Mouse (Mus musculus): Measurements from ENCODE around the gene Dnajc25. TPM values are rescaled to one million over a fixed set of nuclear protein-coding genes. Genes with fewer than 3 reads are reported as not detected.

Gene Dnajc25
- 7.1 and 8.0 TPM in 2 replicates for polyA plus RNA-seq (2012)

DNA sequence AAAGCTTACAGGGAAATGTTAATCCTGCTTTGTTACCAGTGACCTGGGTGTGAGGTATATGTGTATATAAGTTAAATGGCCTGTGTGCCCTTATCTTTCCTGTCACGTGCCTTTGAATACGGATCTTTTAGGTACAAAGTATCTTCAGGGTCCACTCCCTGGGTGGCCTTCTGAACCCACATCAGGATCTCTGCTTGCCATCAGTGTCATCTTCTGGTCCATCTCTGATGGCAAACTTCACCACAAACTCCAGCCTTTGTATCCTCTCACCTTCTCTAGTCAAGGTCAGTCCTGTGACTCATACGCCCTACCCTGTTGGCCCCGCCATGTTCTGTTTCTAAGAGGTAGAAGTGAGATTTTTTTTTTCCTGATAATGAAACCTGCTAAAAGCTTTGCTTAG, at the start of gene Dnajc25:
Dnajc25 (plus strand) TSS at position 301 of the 400 bp plus-strand sequence.

DNA sequence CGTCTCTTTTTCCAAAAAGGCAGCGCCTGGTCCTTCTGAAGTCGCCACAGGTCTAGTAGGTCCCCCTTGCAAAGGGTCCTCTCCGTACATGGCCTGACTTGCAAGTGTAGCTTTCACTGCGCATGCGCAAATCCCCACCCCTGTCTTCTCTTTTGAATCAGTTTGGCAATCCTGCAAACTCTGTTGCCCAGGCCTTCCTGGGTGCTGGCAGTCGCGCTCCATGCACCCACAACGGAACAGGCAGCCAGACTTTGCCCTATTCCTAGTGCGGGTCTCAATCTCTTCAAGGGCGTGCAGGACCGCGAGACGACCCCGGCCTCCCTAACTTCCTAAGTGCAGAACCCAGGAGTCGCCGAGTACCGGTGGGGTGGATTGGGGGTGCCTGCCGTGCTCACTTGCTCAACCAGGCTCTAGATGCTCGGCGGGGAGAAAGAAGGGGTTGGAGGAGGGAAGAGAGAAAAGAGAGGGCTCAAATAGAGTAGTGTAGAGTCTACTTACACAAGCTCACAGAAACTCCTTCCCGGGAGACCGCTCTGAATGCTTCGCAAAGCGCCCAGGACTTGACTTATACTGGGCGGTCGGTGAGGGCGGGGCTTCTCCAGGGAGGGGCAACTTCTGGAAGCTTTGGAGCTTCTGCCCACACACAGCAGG, 8.2 kb upstream of the Dnajc25 start, which contains the start of gene Ptgr1:
Ptgr1 (minus strand) TSS at position 580 of the 651 bp plus-strand sequence.

DNA sequence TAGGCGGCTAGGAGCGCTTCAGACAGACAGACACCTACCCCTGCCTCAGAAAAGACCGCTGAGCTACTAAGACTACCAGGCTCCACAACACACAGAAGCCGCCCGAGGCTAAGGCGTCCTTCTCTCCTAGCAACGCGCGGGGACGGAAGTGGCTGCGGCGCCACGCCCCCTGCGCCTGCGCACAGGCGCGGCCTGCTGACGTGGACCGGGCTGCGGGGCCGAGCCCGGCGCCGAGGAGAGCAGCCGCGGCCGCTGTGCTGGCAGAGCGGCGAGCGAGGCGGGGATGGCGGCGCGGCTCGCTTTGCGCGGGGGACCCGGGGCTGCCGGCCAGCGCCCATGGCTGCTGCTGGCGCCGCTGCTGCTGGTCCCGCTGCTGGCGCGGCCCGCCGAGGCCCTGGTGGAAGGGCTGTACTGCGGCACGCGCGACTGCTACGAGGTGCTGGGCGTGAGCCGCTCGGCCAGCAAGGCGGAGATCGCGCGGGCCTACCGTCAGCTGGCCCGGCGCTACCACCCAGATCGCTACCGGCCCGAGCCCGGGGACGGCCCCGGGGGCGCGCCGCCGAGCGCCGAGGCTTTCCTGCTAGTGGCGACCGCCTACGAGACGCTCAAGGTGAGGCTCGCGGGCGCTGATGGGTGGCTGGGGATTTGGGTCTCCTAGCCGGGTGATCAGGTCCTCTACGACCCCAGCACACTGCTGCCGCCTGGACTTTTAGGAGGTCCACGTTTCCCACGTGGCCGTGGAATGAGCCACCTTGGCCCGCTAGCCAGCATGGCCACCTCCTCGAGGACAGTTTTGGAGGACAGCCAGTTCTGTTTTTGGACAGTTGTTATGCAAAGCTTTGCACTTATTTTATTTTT, 8.3 kb downstream of the Dnajc25 start, which contains the start of gene Gm20503:
Gm20503 (plus strand) TSS at position 263 of the 858 bp plus-strand sequence.

GRCm38 (mm10) chr4:59034918-59035785, 40.3 kb downstream of the Dnajc25 start, which contains the start of gene Gng10:
Gene Gng10 (plus strand): TSS chr4:59035088.

Other genes with a start within 250 kb of the Dnajc25 start
- not detected in 2 replicates for gene Olfr267, start 207.3 kb upstream of the Dnajc25 start, polyA plus RNA-seq (2012)
- gene Ecpas, start 82.3 kb upstream of the Dnajc25 start, polyA plus RNA-seq (2012): 18.6 and 18.9 TPM in 2 replicates
- gene Zkscan16, start 51.4 kb upstream of the Dnajc25 start, polyA plus RNA-seq (2012): not detected in 2 replicates
- gene Ptgr1, start 7.9 kb upstream of the Dnajc25 start, polyA plus RNA-seq (2012): 1.9 and 3.7 TPM in 2 replicates
- not detected in 2 replicates for gene Gm20503, start 8.1 kb downstream of the Dnajc25 start, polyA plus RNA-seq (2012)
- gene Gng10, start 40.0 kb downstream of the Dnajc25 start, polyA plus RNA-seq (2012): 25.9 and 33.7 TPM in 2 replicates
- not detected in 2 replicates for gene AI481877, start 143.9 kb downstream of the Dnajc25 start, polyA plus RNA-seq (2012)
- 29.5 and 34.8 TPM in 2 replicates for gene Ugcg, start 194.2 kb downstream of the Dnajc25 start, polyA plus RNA-seq (2012)

Data from megakaryocyte-erythroid progenitor cell, adult 5 weeks (primary cell).